Comparison of ENCODE assay signal across 16 mouse cellular contexts in the genomic region with DNA sequence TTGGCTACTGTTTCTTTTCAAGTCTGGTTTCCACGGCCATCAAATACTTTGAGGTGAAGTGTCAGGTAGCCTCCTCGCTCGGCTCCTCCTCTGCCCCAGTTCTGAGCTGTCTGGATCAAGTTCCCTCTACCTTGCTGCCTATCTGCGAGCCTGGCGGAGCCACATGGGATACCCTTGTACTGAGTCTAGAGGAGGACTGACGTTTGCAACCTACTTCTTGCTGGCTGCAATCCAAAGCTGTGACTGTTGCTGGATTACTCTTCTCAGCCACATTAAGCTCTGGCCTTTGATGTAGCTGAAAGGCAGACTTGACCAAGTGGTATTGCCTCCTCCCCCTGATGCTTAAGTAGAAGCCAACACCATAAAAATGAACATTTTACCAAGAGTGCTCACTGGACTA. TPM values are rescaled to one million over a fixed set of nuclear protein-coding genes. Genes with fewer than 3 reads are reported as not detected.
DNase-seq lines count a peak whose midpoint lies in the region; ATAC-seq and TF ChIP-seq lines count a peak whose summit lies in the region.
"Had no signal": no experiment of that assay in that cellular context is flagged by ENCODE, and none has a peak within 500 bp of the region (broad histone marks: within the 10 kb centered on the region; RNA-seq: fewer than 3 reads in every experiment).

No protein-coding gene starts in this region.

- intact Hi-C loops in gastrocnemius, adult 2 months (cut with DNase I): no loop called here

- ATAC-seq in lung, embryonic 14.5 days (ENCODE audit: insufficient read depth): peak; percentile 70; the same call in 1 of the 2 replicates
- no peak for ATAC-seq in neural tube, embryonic 15.5 days (ENCODE audit: low FRiP score)
- ATAC-seq: forebrain, embryonic 16.5 days; intestine, postnatal 0 days had no signal

- no peak for TF ChIP-seq CTCF in gastrocnemius, adult 2 months (IDR thresholded peaks at IDR 0.05)
- TF ChIP-seq CTCF in lung, embryonic 14.5 days (IDR thresholded peaks at IDR 0.05; ENCODE audit: low read depth): no peak

- H3K9me3 ChIP-seq in lung, embryonic 14.5 days (ENCODE audit: low read depth, low read length): no peaks in the 10 kb centered on the region
- 0 out of 2 replicates have a peak, but pooled peaks cover 3% of the 10 kb centered on the region for H3K9me3 ChIP-seq in neural tube, embryonic 15.5 days (replicated peaks)
- H3K9me3 ChIP-seq: hindbrain, embryonic 15.5 days; neural tube, embryonic 12.5 days had no signal

- WGBS in lung, embryonic 14.5 days: 44% methylated on average over 6 of the region's 6 CpGs
- WGBS in neural tube, embryonic 15.5 days: 72% methylated on average over 6 of the region's 6 CpGs

- DNase-seq in adrenal gland, adult (ENCODE audit: inconsistent age in 2 of 2, low spot score in 1 of 2): peak; percentile 13 to 69
- DNase-seq in adrenal gland, postnatal 4 days (ENCODE audit: low spot score in 2 of 2): no peak
- peak; percentile 55 for DNase-seq in gastrocnemius, adult 2 months
- DNase-seq in gastrocnemius, postnatal 10 days: no peak
- DNase-seq in lung, embryonic 14.5 days: peak; percentile 76
- no peak for DNase-seq in lung, postnatal 14 days
- no peak for DNase-seq in thymus, postnatal 36 days
- DNase-seq: thymus, adult 2 months had no signal

- H3K9ac ChIP-seq in lung, embryonic 14.5 days: no peak overlapping the region
- H3K9ac ChIP-seq in neural tube, embryonic 15.5 days (replicated peaks): no peak overlapping the region
- H3K9ac ChIP-seq: hindbrain, embryonic 15.5 days; lung, embryonic 15.5 days; neural tube, embryonic 12.5 days had no signal

- H3K27me3 ChIP-seq in lung, embryonic 14.5 days (ENCODE audit: insufficient read depth, low read length): no peaks in the 10 kb centered on the region
- H3K27me3 ChIP-seq in neural tube, embryonic 15.5 days (replicated peaks): no peaks in the 10 kb centered on the region
- H3K27me3 ChIP-seq: hindbrain, embryonic 15.5 days; lung, embryonic 15.5 days; megakaryocyte, embryonic 14.5 days; neural tube, embryonic 12.5 days had no signal

- H3K4me1 ChIP-seq in lung, embryonic 14.5 days (ENCODE audit: insufficient read depth): no peaks in the 10 kb centered on the region
- no peaks in the 10 kb centered on the region for H3K4me1 ChIP-seq in neural tube, embryonic 15.5 days
- H3K4me1 ChIP-seq: hindbrain, embryonic 15.5 days; megakaryocyte, embryonic 14.5 days; neural tube, embryonic 12.5 days had no signal

- peak overlapping the region; percentile 54; the same call in 1 of the 2 replicates for H3K27ac ChIP-seq in gastrocnemius, adult 2 months
- H3K27ac ChIP-seq in lung, embryonic 14.5 days (ENCODE audit: low read depth): no peak overlapping the region
- H3K27ac ChIP-seq in neural tube, embryonic 15.5 days (replicated peaks): no peak overlapping the region
- H3K27ac ChIP-seq: hindbrain, embryonic 15.5 days; lung, embryonic 15.5 days; neural tube, embryonic 12.5 days had no signal

- no peaks in the 10 kb centered on the region for H3K36me3 ChIP-seq in lung, embryonic 14.5 days (ENCODE audit: insufficient read depth)
- H3K36me3 ChIP-seq in neural tube, embryonic 15.5 days: no peaks in the 10 kb centered on the region
- H3K36me3 ChIP-seq: hindbrain, embryonic 15.5 days; lung, embryonic 15.5 days; neural tube, embryonic 12.5 days had no signal

- H3K4me3 ChIP-seq in gastrocnemius, adult 2 months: no peak overlapping the region
- no peak overlapping the region for H3K4me3 ChIP-seq in lung, embryonic 14.5 days (ENCODE audit: low read depth, low read length)
- H3K4me3 ChIP-seq in neural tube, embryonic 15.5 days (replicated peaks): no peak overlapping the region
- H3K4me3 ChIP-seq: hindbrain, embryonic 15.5 days; lung, embryonic 15.5 days; megakaryocyte, embryonic 14.5 days; neural tube, embryonic 12.5 days had no signal

- H3K4me2 ChIP-seq in lung, embryonic 14.5 days: no peak overlapping the region
- no peak overlapping the region for H3K4me2 ChIP-seq in neural tube, embryonic 15.5 days
- H3K4me2 ChIP-seq: hindbrain, embryonic 15.5 days; liver, embryonic 11.5 days; lung, embryonic 15.5 days; neural tube, embryonic 12.5 days had no signal

RNA-seq across cellular contexts. Expression of a gene that starts 31.2 kb away (rescaled TPM):
- 10 to 100 TPM in 1 of 2 experiments, 1 to 10 TPM in 1; 8.9 to 11.6 TPM for total RNA-seq in adrenal gland, postnatal 4 days (2021)
- total RNA-seq in gastrocnemius, adult 2 months (2021): 10 to 100 TPM; 11.2 to 11.3 TPM
- 1 to 10 TPM; 7.6 to 9.3 TPM for total RNA-seq in gastrocnemius, postnatal 10 days (2021)
- polyA plus RNA-seq in lung, embryonic 14.5 days (2014; fragmentation: Nextera tagmentation; extraction: Ambion mirVana): 1.1 and 1.4 TPM in 2 replicates
- polyA plus RNA-seq in neural tube, embryonic 15.5 days (2015; fragmentation: Nextera tagmentation; extraction: Ambion mirVana): 2.5 and 3.1 TPM in 2 replicates

Comparison
In these comparisons a context has a peak if more than half of its experiments do, and no peak if none do; other contexts are left out.
1. DNase-seq: peak in adrenal gland, adult (2 of 2), gastrocnemius, adult 2 months (single experiment) and lung, embryonic 14.5 days (single experiment); none in adrenal gland, postnatal 4 days (0 of 2), gastrocnemius, postnatal 10 days (single experiment), lung, postnatal 14 days (single experiment) and thymus, postnatal 36 days (0 of 2).